Mouse (Mus musculus) stomach, postnatal 0 days (tissue): ENCODE results near the gene Dmrt1. TPM values are rescaled to one million over a fixed set of nuclear protein-coding genes. Genes with fewer than 3 reads are reported as not detected.
A peak's percentile ranks its signal among the peaks of the same experiment; 100 is the strongest.
"Not testable (repeated sequence)": the region's sequence is repeated elsewhere in the genome, so short reads cannot be mapped to it uniquely, and the experiment has no call there.

Source experiments
- ATAC-seq: fragments of 200-750 bp; cut with Nextera tagmentation; 2 replicates; pipeline ENCODE4 v1.8.0; 2017; ENCODE audit not compliant: low FRiP score, low TSS enrichment
- DNase-seq: peaks from one replicate; pipeline ENCODE4 v3.0.0-alpha.2; 2016; ENCODE audit warnings: low spot score
- H3K27ac ChIP-seq: fragments of 300-500 bp; sonication (generic); replicated peaks from 2 replicates; pipeline ENCODE4 v1.5.1; 2014; ENCODE audit warnings: mild to moderate bottlenecking, control low read depth
- H3K27me3 ChIP-seq: fragments of 300-500 bp; sonication (generic); 2 replicates; pipeline ENCODE4 v1.6.1; 2014; ENCODE audit warnings: low read length; ENCODE audit not compliant: control insufficient read depth, insufficient read depth
- H3K36me3 ChIP-seq: fragments of 300-500 bp; sonication (generic); 2 replicates; pipeline ENCODE4 v1.6.1; 2014; ENCODE audit warnings: low read length, mixed read lengths; ENCODE audit not compliant: control insufficient read depth, insufficient read depth
- H3K4me1 ChIP-seq: fragments of 300-500 bp; sonication (generic); replicated peaks from 2 replicates; pipeline ENCODE4 v1.6.1; 2014; ENCODE audit warnings: antibody characterized with exemption; ENCODE audit not compliant: control insufficient read depth, insufficient read depth
- H3K4me2 ChIP-seq: fragments of 300-500 bp; sonication (generic); replicated peaks from 2 replicates; pipeline ENCODE4 v1.6.1; 2014; ENCODE audit warnings: low read depth, mild to moderate bottlenecking, control low read depth, moderate library complexity
- H3K4me3 ChIP-seq: fragments of 300-500 bp; sonication (generic); 2 replicates; pipeline ENCODE4 v1.5.1; 2014; ENCODE audit warnings: low read depth, low read length, control low read depth
- H3K9ac ChIP-seq: fragments of 300-500 bp; sonication (generic); 2 replicates; pipeline ENCODE4 v1.6.1; 2014; ENCODE audit warnings: mild to moderate bottlenecking, low read length, control low read depth, mixed read lengths
- H3K9me3 ChIP-seq: fragments of 300-500 bp; sonication (generic); 2 replicates; pipeline ENCODE4 v1.6.1; 2016; ENCODE audit warnings: low read length; ENCODE audit not compliant: control insufficient read depth
- CTCF ChIP-seq: IDR thresholded peaks from 2 replicates; pipeline ENCODE4 v1.5.1; 2016; ENCODE audit warnings: antibody characterized with exemption, low read depth, mild to moderate bottlenecking, moderate library complexity
- EP300 ChIP-seq: optimal IDR thresholded peaks from 2 replicates; pipeline ENCODE3; 2016; ENCODE audit warnings: antibody characterized with exemption
- WGBS: fragments of 180-500 bp; shearing (Covaris S2); extraction: QIAGEN DNeasy Blood & Tissue Kit; methylation state at CpG from one replicate; pipeline ENCODE4 v1.1.7; 2014; 5-methylcytosine and 5-hydroxymethylcytosine counted together
- polyA plus RNA-seq: library from polyadenylated mRNA; unstranded; fragments of >200 nt; fragmentation: Nextera tagmentation; extraction: Ambion mirVana; gene quantifications from 2 replicates; pipeline ENCODE4 v1.2.1, GENCODE M21; 2015

Dmrt1 gene
- not detected in 2 replicates for polyA plus RNA-seq

GRCm38 (mm10) chr19:25505360-25506196, at the start of gene Dmrt1:
Gene Dmrt1 (plus strand): TSS chr19:25505618.
- DNase-seq (peak; percentile 23), ATAC-seq (no peak)
- Histone ChIP-seq H3K4me2 (peak within 1 kb of the TSS; percentile 37), H3K27me3 (peaks cover 16% of the 10 kb centered on the region), H3K4me3 (peak within 1 kb of the TSS; percentile 27), H3K27ac (no peak within 1 kb of the TSS), H3K4me1 (no peaks in the 10 kb centered on the region), H3K9ac (no peak within 1 kb of the TSS), H3K36me3 (no peaks in the 10 kb centered on the region), H3K9me3 (no peaks in the 10 kb centered on the region; the same call in 1 of the 2 replicates)
- TF ChIP-seq CTCF: no peak
- no peak for TF ChIP-seq EP300
- WGBS: under 1% methylated on average over 63 of the region's 64 CpGs

GRCm38 (mm10) chr19:25460760-25461159, 44.7 kb upstream of the Dmrt1 start:
- H3K4me3 ChIP-seq: no peak overlapping the region
- H3K27me3 ChIP-seq: no peaks in the 10 kb centered on the region
- no peak overlapping the region for H3K27ac ChIP-seq
- no peaks in the 10 kb centered on the region for H3K36me3 ChIP-seq
- no peak overlapping the region for H3K9ac ChIP-seq
- no peak for ATAC-seq
- H3K4me2 ChIP-seq: no peak overlapping the region
- 85% methylated on average over 8 of the region's 8 CpGs for WGBS
- DNase-seq: no peak
- no peaks in the 10 kb centered on the region for H3K9me3 ChIP-seq
- H3K4me1 ChIP-seq: no peaks in the 10 kb centered on the region
- TF ChIP-seq EP300: no peak
- no peak for TF ChIP-seq CTCF

- H3K27ac ChIP-seq: no peak overlapping the region
- no peak overlapping the region for H3K9ac ChIP-seq
- 67% methylated on average over 20 of the region's 20 CpGs for WGBS
- no peak overlapping the region for H3K4me2 ChIP-seq
- H3K4me3 ChIP-seq: no peak overlapping the region
- H3K27me3 ChIP-seq: no peaks in the 10 kb centered on the region
- no peak for ATAC-seq
- TF ChIP-seq CTCF: no peak
- no peaks in the 10 kb centered on the region for H3K9me3 ChIP-seq
- H3K36me3 ChIP-seq: no peaks in the 10 kb centered on the region
- H3K4me1 ChIP-seq: no peaks in the 10 kb centered on the region
- no peak for DNase-seq
These were observed 43.7 kb upstream of the Dmrt1 start for GRCm38 (mm10) chr19:25461553-25462320.

GRCm38 (mm10) chr19:25475806-25476205, 29.6 kb upstream of the Dmrt1 start:
- not testable (repeated sequence) for H3K4me2 ChIP-seq, H3K36me3 ChIP-seq, H3K4me3 ChIP-seq, H3K4me1 ChIP-seq, H3K27ac ChIP-seq, H3K9me3 ChIP-seq, H3K9ac ChIP-seq, H3K27me3 ChIP-seq, DNase-seq, ATAC-seq
- WGBS: 58% methylated on average over 4 of the region's 4 CpGs
- TF ChIP-seq CTCF: peak; percentile 57

GRCm38 (mm10) chr19:25479152-25479669, 26.2 kb upstream of the Dmrt1 start:
- Histone ChIP-seq H3K4me3 (no peak overlapping the region), H3K4me1 (no peaks in the 10 kb centered on the region), H3K27ac (no peak overlapping the region), H3K9ac (no peak overlapping the region), H3K4me2 (no peak overlapping the region), H3K27me3 (no peaks in the 10 kb centered on the region), H3K9me3 (no peaks in the 10 kb centered on the region), H3K36me3 (no peaks in the 10 kb centered on the region)
- no peak for DNase-seq
- ATAC-seq: no peak
- 80% methylated on average over 5 of the region's 5 CpGs for WGBS
- no peak for TF ChIP-seq CTCF

GRCm38 (mm10) chr19:25480820-25481219, 24.6 kb upstream of the Dmrt1 start:
- H3K36me3 ChIP-seq: no peaks in the 10 kb centered on the region
- no peak overlapping the region for H3K27ac ChIP-seq
- 85% methylated on average over 6 of the region's 6 CpGs for WGBS
- H3K9me3 ChIP-seq: no peaks in the 10 kb centered on the region
- no peaks in the 10 kb centered on the region for H3K27me3 ChIP-seq
- ATAC-seq: no peak
- no peak for DNase-seq
- no peak overlapping the region for H3K9ac ChIP-seq
- H3K4me3 ChIP-seq: no peak overlapping the region
- H3K4me2 ChIP-seq: no peak overlapping the region
- no peaks in the 10 kb centered on the region for H3K4me1 ChIP-seq
- TF ChIP-seq EP300: no peak
- no peak for TF ChIP-seq CTCF
